In genomic region chr13:113736468-113736867, GRCm38 (mm10) we compare ENCODE assay signal across 22 mouse cellular contexts.
"Had no signal": no experiment of that assay in that cellular context is flagged by ENCODE, and none has a peak within 500 bp of the region (broad histone marks: within the 10 kb centered on the region; RNA-seq: fewer than 3 reads in every experiment).

No protein-coding gene starts in this region.

- ATAC-seq: liver, embryonic 12.5 days; midbrain, embryonic 15.5 days had no signal

- H3K4me2 ChIP-seq: limb, embryonic 13.5 days; liver, embryonic 12.5 days; liver, embryonic 15.5 days; lung, embryonic 15.5 days; midbrain, embryonic 12.5 days; midbrain, embryonic 15.5 days; neural tube, embryonic 13.5 days; stomach, embryonic 15.5 days had no signal

- H3K9me3 ChIP-seq: limb, embryonic 10.5 days; limb, embryonic 13.5 days; liver, embryonic 12.5 days; liver, embryonic 15.5 days; lung, embryonic 15.5 days; midbrain, embryonic 12.5 days; midbrain, embryonic 15.5 days; neural tube, embryonic 13.5 days; stomach, embryonic 15.5 days had no signal

- H3K4me3 ChIP-seq: layer of hippocampus, adult 2 months; limb, embryonic 10.5 days; limb, embryonic 13.5 days; liver, embryonic 12.5 days; liver, embryonic 15.5 days; lung, embryonic 15.5 days; midbrain, embryonic 12.5 days; midbrain, embryonic 15.5 days; myocyte; neural tube, embryonic 13.5 days; stomach, embryonic 15.5 days had no signal

- H3K27ac ChIP-seq: kidney, postnatal 0 days; layer of hippocampus, adult 2 months; limb, embryonic 10.5 days; limb, embryonic 13.5 days; liver, embryonic 12.5 days; liver, embryonic 15.5 days; lung, embryonic 15.5 days; midbrain, embryonic 12.5 days; neural tube, embryonic 13.5 days; stomach, embryonic 15.5 days had no signal

- DNase-seq: kidney, postnatal 25 days; layer of hippocampus, adult 9-11 months; liver; lung, adult 18-20 months; lung, postnatal 14 days; lung, postnatal 4 days; retina, postnatal 1 day; right cerebral cortex, postnatal 25 days; spleen, adult 18-20 months; thymus, postnatal 36 days had no signal

- H3K27me3 ChIP-seq: limb, embryonic 13.5 days; liver, embryonic 12.5 days; liver, embryonic 15.5 days; lung, embryonic 15.5 days; midbrain, embryonic 15.5 days; stomach, embryonic 15.5 days had no signal

- H3K4me1 ChIP-seq: liver, embryonic 12.5 days; liver, embryonic 15.5 days; stomach, embryonic 15.5 days had no signal

- H3K9ac ChIP-seq: limb, embryonic 13.5 days; liver, embryonic 12.5 days; liver, embryonic 15.5 days; lung, embryonic 15.5 days; midbrain, embryonic 12.5 days; midbrain, embryonic 15.5 days; neural tube, embryonic 13.5 days; stomach, embryonic 15.5 days had no signal

- H3K36me3 ChIP-seq: limb, embryonic 10.5 days; limb, embryonic 13.5 days; liver, embryonic 12.5 days; liver, embryonic 15.5 days; lung, embryonic 15.5 days; midbrain, embryonic 12.5 days; midbrain, embryonic 15.5 days; neural tube, embryonic 13.5 days; stomach, embryonic 15.5 days had no signal
